Mouse (Mus musculus): ENCODE measurements around the gene BC147527. TPM values are rescaled to one million over a fixed set of nuclear protein-coding genes. Genes with fewer than 3 reads are reported as not detected.
"Not testable (repeated sequence)": the region's sequence is repeated elsewhere in the genome, so short reads cannot be mapped to it uniquely, and the experiment has no call there.

The BC147527 gene
- not detected for polyA plus RNA-seq (2012; fragmentation: generic; extraction: Trizol)

GRCm38 (mm10) chr13:120299991-120300442 lies at the start of gene BC147527:
Gene BC147527 (plus strand): TSS chr13:120300392.
- Histone ChIP-seq H3K27me3 (ENCODE audit: control insufficient read depth, insufficient read depth, insufficient read length) (no peaks in the 10 kb centered on the region), H3K36me3 (ENCODE audit: control insufficient read depth, insufficient read depth) (no peaks in the 10 kb centered on the region), H3K4me3 (no peak within 1 kb of the TSS), H3K79me2 (ENCODE audit: control insufficient read depth, insufficient read depth) (no peaks in the 10 kb centered on the region), H3K4me2 (ENCODE audit: low read depth) (no peak within 1 kb of the TSS), H3ac (ENCODE audit: control insufficient read depth, insufficient read length) (no peak within 1 kb of the TSS)
- TF ChIP-seq USF1 (IDR thresholded peaks at IDR 0.05; ENCODE audit: low read depth) (no peak), TCF12 (IDR thresholded peaks at IDR 0.05; ENCODE audit: insufficient read depth, poor library complexity, severe bottlenecking) (no peak), POLR2A (IDR thresholded peaks at IDR 0.05; ENCODE audit: insufficient read length, low read depth) (no peak), REST (IDR thresholded peaks at IDR 0.05; ENCODE audit: insufficient read depth, insufficient read length) (no peak), MAX (IDR thresholded peaks at IDR 0.05; ENCODE audit: low read depth) (no peak), TCF3 (IDR thresholded peaks at IDR 0.05; ENCODE audit: insufficient read length, low read depth) (no peak), MYOG (IDR thresholded peaks at IDR 0.05; ENCODE audit: control insufficient read depth in 1 of 3, insufficient read depth in 1 of 3, insufficient read length in 2 of 3, low read depth in 2 of 3) (no peak), SRF (IDR thresholded peaks at IDR 0.05; ENCODE audit: control insufficient read depth, insufficient read length, low read depth) (no peak), CEBPB (IDR thresholded peaks at IDR 0.05; ENCODE audit: insufficient read depth, poor library complexity, severe bottlenecking) (no peak), POLR2AphosphoS2 (IDR thresholded peaks at IDR 0.05; ENCODE audit: insufficient read length, low read depth) (no peak), E2F4 (IDR thresholded peaks at IDR 0.05; ENCODE audit: insufficient read depth) (no peak), MYOD1 (IDR thresholded peaks at IDR 0.05; ENCODE audit: control insufficient read depth in 1 of 3, insufficient read length in 2 of 3, low read depth in 2 of 3) (no peak)

GRCm38 (mm10) chr13:120251208-120251924 lies 48.8 kb upstream of the BC147527 start:
- not testable (repeated sequence) for H3K4me3 ChIP-seq

GRCm38 (mm10) chr13:120258817-120259658 lies 41.2 kb upstream of the BC147527 start:
- H3K27me3 ChIP-seq (ENCODE audit: control insufficient read depth, insufficient read depth, insufficient read length); H3ac ChIP-seq (ENCODE audit: control insufficient read depth, insufficient read length); H3K36me3 ChIP-seq (ENCODE audit: control insufficient read depth, insufficient read depth); H3K4me3 ChIP-seq; H3K79me2 ChIP-seq (ENCODE audit: control insufficient read depth, insufficient read depth); H3K4me2 ChIP-seq (ENCODE audit: low read depth): not testable (repeated sequence)

More at GRCm38 (mm10) chr13:120251208-120251924, 48.8 kb upstream of the BC147527 start:
- not testable (repeated sequence) for H3K36me3 ChIP-seq (ENCODE audit: control insufficient read depth, insufficient read depth); H3K4me2 ChIP-seq (ENCODE audit: low read depth); H3K79me2 ChIP-seq (ENCODE audit: control insufficient read depth, insufficient read depth); H3K27me3 ChIP-seq (ENCODE audit: control insufficient read depth, insufficient read depth, insufficient read length); H3ac ChIP-seq (ENCODE audit: control insufficient read depth, insufficient read length)

GRCm38 (mm10) chr13:120259718-120260117 lies 40.5 kb upstream of the BC147527 start:
- not testable (repeated sequence) for H3K36me3 ChIP-seq (ENCODE audit: control insufficient read depth, insufficient read depth); H3K27me3 ChIP-seq (ENCODE audit: control insufficient read depth, insufficient read depth, insufficient read length); H3ac ChIP-seq (ENCODE audit: control insufficient read depth, insufficient read length); H3K4me3 ChIP-seq; H3K79me2 ChIP-seq (ENCODE audit: control insufficient read depth, insufficient read depth); H3K4me2 ChIP-seq (ENCODE audit: low read depth)

- H3K27me3 ChIP-seq (ENCODE audit: control insufficient read depth, insufficient read depth, insufficient read length); H3K4me2 ChIP-seq (ENCODE audit: low read depth); H3K36me3 ChIP-seq (ENCODE audit: control insufficient read depth, insufficient read depth); H3ac ChIP-seq (ENCODE audit: control insufficient read depth, insufficient read length); H3K4me3 ChIP-seq; H3K79me2 ChIP-seq (ENCODE audit: control insufficient read depth, insufficient read depth): not testable (repeated sequence)
These were observed 37.3 kb upstream of the BC147527 start, which contains the start of gene AF067061 for GRCm38 (mm10) chr13:120262870-120263269. Gene AF067061 (plus strand): TSS chr13:120263114.

- not testable (repeated sequence) for H3K4me2 ChIP-seq (ENCODE audit: low read depth); H3ac ChIP-seq (ENCODE audit: control insufficient read depth, insufficient read length); H3K27me3 ChIP-seq (ENCODE audit: control insufficient read depth, insufficient read depth, insufficient read length); H3K4me3 ChIP-seq; H3K79me2 ChIP-seq (ENCODE audit: control insufficient read depth, insufficient read depth); H3K36me3 ChIP-seq (ENCODE audit: control insufficient read depth, insufficient read depth)
These were observed 22.4 kb upstream of the BC147527 start for GRCm38 (mm10) chr13:120277837-120278236.

Data from myocyte (in vitro differentiated cells).